9 mouse cellular contexts compared by ENCODE assay signal in the genomic region with DNA sequence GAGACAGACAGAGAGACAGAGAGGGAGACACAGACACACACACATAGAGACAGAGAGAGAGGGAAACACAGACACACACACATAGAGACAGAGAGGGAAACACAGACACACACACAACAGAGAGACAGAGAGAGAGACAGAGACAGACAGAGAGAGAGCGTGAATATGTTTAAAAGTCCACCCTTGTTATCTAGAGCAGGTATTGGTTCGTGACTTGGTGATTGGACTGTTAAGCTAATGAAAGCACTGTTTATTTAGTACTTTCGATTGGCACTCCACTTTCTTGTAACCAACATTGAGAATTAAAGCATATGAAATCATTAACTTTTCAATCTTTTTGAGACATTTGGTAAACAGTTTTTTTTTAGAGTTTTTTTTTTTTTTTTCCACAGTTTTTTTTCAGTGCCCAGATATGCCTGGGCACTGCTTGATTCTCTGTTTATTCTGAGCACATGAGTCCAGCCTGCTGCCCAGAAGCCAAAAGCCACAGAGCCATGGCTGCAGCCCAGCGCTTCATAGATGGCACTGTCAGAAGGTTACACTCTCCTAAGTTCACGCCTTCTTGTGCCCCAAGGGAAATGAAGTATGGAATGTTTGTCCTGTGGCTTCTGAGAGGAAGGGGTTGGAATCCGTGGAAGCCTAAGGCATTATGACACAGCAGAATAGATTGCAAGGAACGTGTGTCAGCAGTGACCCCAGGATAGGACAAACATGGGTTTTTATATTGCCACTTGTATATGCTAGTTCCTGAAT. TPM values are rescaled to one million over a fixed set of nuclear protein-coding genes. Genes with fewer than 3 reads are reported as not detected.
DNase-seq lines count a peak whose midpoint lies in the region; ATAC-seq and TF ChIP-seq lines count a peak whose summit lies in the region.
"Had no signal": no experiment of that assay in that cellular context is flagged by ENCODE, and none has a peak within 500 bp of the region (broad histone marks: within the 10 kb centered on the region; RNA-seq: fewer than 3 reads in every experiment).

No protein-coding gene starts in this region.

- H3K27ac ChIP-seq in kidney, embryonic 15.5 days, result no peak overlapping the region
- no peak overlapping the region for H3K27ac ChIP-seq in lung, postnatal 0 days (ENCODE audit: low read length)

- H3K4me1 ChIP-seq in kidney, embryonic 15.5 days, result peaks cover 17% of the 10 kb centered on the region
- H3K4me1 ChIP-seq in lung, postnatal 0 days (ENCODE audit: insufficient read depth, low read depth, low read length), result peaks cover 9% of the 10 kb centered on the region; the same call in 1 of the 2 replicates

- TF ChIP-seq EP300 in lung, postnatal 0 days (IDR thresholded peaks at IDR 0.05), result peak; percentile 51; the same call in 1 of the 2 replicates

- WGBS in kidney, embryonic 15.5 days, result 64% methylated on average over 7 of the region's 7 CpGs
- WGBS in lung, postnatal 0 days, result 38% methylated on average over 7 of the region's 7 CpGs

- H3K9me3 ChIP-seq in kidney, embryonic 15.5 days (replicated peaks), result no peaks in the 10 kb centered on the region
- no peaks in the 10 kb centered on the region for H3K9me3 ChIP-seq in lung, postnatal 0 days (ENCODE audit: low read length)

- no peak overlapping the region for H3K4me2 ChIP-seq in kidney, embryonic 15.5 days
- no peak overlapping the region for H3K4me2 ChIP-seq in lung, postnatal 0 days (replicated peaks; ENCODE audit: low read depth, low read length)

- ATAC-seq in kidney, embryonic 15.5 days (replicated peaks; ENCODE audit: low FRiP score), result no peak
- peak; percentile 32 for ATAC-seq in lung, postnatal 0 days
- ATAC-seq in erythroid progenitor cell, adult 5-6 weeks (replicated peaks; ENCODE audit: low FRiP score, poor library complexity, severe bottlenecking), result no peak
- ATAC-seq: forebrain, embryonic 16.5 days had no signal

- no peaks in the 10 kb centered on the region for H3K27me3 ChIP-seq in kidney, embryonic 15.5 days
- no peaks in the 10 kb centered on the region for H3K27me3 ChIP-seq in lung, postnatal 0 days (replicated peaks; ENCODE audit: insufficient read depth, low read length)

- no peak overlapping the region for H3K9ac ChIP-seq in kidney, embryonic 15.5 days
- no peak overlapping the region for H3K9ac ChIP-seq in lung, postnatal 0 days (replicated peaks; ENCODE audit: low read depth)

- peaks cover 32% of the 10 kb centered on the region for H3K36me3 ChIP-seq in kidney, embryonic 15.5 days
- H3K36me3 ChIP-seq in lung, postnatal 0 days (ENCODE audit: insufficient read depth, low read length), result no peaks in the 10 kb centered on the region

- no peak overlapping the region for H3K4me3 ChIP-seq in kidney, embryonic 15.5 days (replicated peaks)
- no peak overlapping the region for H3K4me3 ChIP-seq in lung, postnatal 0 days (ENCODE audit: low read depth, low read length)

- no peak for TF ChIP-seq CTCF in lung, postnatal 0 days (IDR thresholded peaks at IDR 0.05)

- peak; percentile 12 for DNase-seq in kidney, adult 18-20 months
- peak; percentile 93 for DNase-seq in adipocyte (ENCODE audit: low spot score)
- peak; percentile 52 to 66 for DNase-seq in heart, adult 18-20 months
- peak; percentile 58 for DNase-seq in lung, postnatal 0 days (ENCODE audit: low spot score)
- DNase-seq in spleen, adult 18-20 months, result no peak
- DNase-seq in left cerebral cortex, adult 9 months (ENCODE audit: low spot score in 2 of 2), result no peak

RNA-seq across cellular contexts. Expression of a gene that starts 2.6 kb away (rescaled TPM):
- 47.8 and 48.4 TPM in 2 replicates for polyA plus RNA-seq in kidney, embryonic 15.5 days (2015; fragmentation: Nextera tagmentation; extraction: Ambion mirVana)
- 10 to 100 TPM; 35.6 to 41.0 TPM for total RNA-seq in heart, adult 18-20 months (2021)
- polyA plus RNA-seq in lung, postnatal 0 days (2015; fragmentation: Nextera tagmentation; extraction: Ambion mirVana), result 18.7 and 21.3 TPM in 2 replicates
- total RNA-seq in erythroid progenitor cell, adult 5-6 weeks (2015; ENCODE audit: low replicate concordance), result 0.36 and 2.9 TPM in 2 replicates
- 2.3 and 2.4 TPM in 2 replicates for total RNA-seq in erythroid progenitor cell, adult 5-6 weeks (2017; ENCODE audit: low replicate concordance)

RNA-seq across cellular contexts. Expression of a gene that starts 22.6 kb away (rescaled TPM):
- 0.05 TPM in 2 replicates for polyA plus RNA-seq in kidney, embryonic 15.5 days (2015; fragmentation: Nextera tagmentation; extraction: Ambion mirVana)
- total RNA-seq in heart, adult 18-20 months (2021), result under 1 TPM in 1 of 2 experiments, not detected in 1; 0.13 TPM
- 0.06 TPM in 1 of 2 replicates, not detected in the other for polyA plus RNA-seq in lung, postnatal 0 days (2015; fragmentation: Nextera tagmentation; extraction: Ambion mirVana)
- not detected in 2 replicates for total RNA-seq in erythroid progenitor cell, adult 5-6 weeks (2015; ENCODE audit: low replicate concordance)
- total RNA-seq in erythroid progenitor cell, adult 5-6 weeks (2017; ENCODE audit: low replicate concordance), result not detected in 2 replicates

RNA-seq across cellular contexts. Expression of a gene that starts 59.2 kb away (rescaled TPM):
- polyA plus RNA-seq in kidney, embryonic 15.5 days (2015; fragmentation: Nextera tagmentation; extraction: Ambion mirVana), result 2.1 and 2.2 TPM in 2 replicates
- total RNA-seq in heart, adult 18-20 months (2021), result not detected
- 10.7 and 11.9 TPM in 2 replicates for polyA plus RNA-seq in lung, postnatal 0 days (2015; fragmentation: Nextera tagmentation; extraction: Ambion mirVana)
- not detected in 2 replicates for total RNA-seq in erythroid progenitor cell, adult 5-6 weeks (2015; ENCODE audit: low replicate concordance)
- total RNA-seq in erythroid progenitor cell, adult 5-6 weeks (2017; ENCODE audit: low replicate concordance), result not detected in 2 replicates

Comparison
In these comparisons a context has a peak if more than half of its experiments do, and no peak if none do; other contexts are left out.
1. DNase-seq: peak in kidney, adult 18-20 months (single experiment), adipocyte (single experiment), heart, adult 18-20 months (2 of 2) and lung, postnatal 0 days (single experiment); none in spleen, adult 18-20 months (0 of 2) and left cerebral cortex, adult 9 months (0 of 2).
2. RNA of a gene that starts 2.6 kb away (total RNA-seq): 35.6 to 41.0 TPM in heart, adult 18-20 months; 0.36 to 2.9 TPM in erythroid progenitor cell, adult 5-6 weeks; every median in the first group is over 4 times any median in the second.